Mouse (Mus musculus): ENCODE measurements around the gene Zfp13. TPM values are rescaled to one million over a fixed set of nuclear protein-coding genes. Genes with fewer than 3 reads are reported as not detected.

The Zfp13 gene
- total and polyA plus RNA-seq, 3 experiments = 0.30 TPM; not detected in 2

GRCm38 (mm10) chr17:23598582-23599552, at the start of gene Zfp13 (continued):
- no peak for TF ChIP-seq ZC3H11A (IDR thresholded peaks at IDR 0.05; ENCODE audit: low read depth, low read length)

DNA sequence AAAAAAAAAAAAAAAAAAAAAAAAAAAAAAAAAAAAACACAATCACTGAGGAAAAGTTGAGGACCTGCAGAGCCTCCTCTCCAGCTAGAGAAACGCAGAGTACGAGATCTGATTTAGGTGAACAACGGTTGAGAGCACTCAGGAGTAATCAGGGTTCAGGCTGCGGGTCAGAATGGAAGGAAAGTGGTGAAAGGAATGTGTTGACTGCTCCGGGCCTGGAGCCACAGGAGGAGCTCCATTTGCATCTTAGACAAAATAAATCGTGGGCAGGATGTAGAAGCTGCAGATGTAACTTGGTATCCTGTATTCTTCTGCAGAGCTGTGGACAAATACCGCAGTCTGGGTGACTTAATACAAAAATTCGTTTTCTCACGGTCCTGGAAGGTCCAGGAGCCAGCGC, 46.6 kb upstream of the Zfp13 start:
- DNase-seq (ENCODE audit: extremely low read depth) = no peak
- H3K4me3 ChIP-seq (replicated peaks in 1 of 3; ENCODE audit: low read depth in 2 of 3, low read length in 2 of 3, poor library complexity in 1 of 3) = no peak overlapping the region
- peaks cover 76% of the 10 kb centered on the region for H3K27me3 ChIP-seq (replicated peaks)
- dilution Hi-C loops (cut with MboI; ENCODE audit: extremely low pct_ligation_motif_present, extremely low pct_unique_long_range_greater_than_20kb, low sequenced_read_pairs) = no loop called here
- no peak overlapping the region for H3K4me2 ChIP-seq (ENCODE audit: insufficient read depth, low read depth, poor library complexity, severe bottlenecking)
- H3K27ac ChIP-seq (ENCODE audit: insufficient read depth, low read depth) = no peak overlapping the region
- no peak overlapping the region for H3K9ac ChIP-seq (ENCODE audit: insufficient read depth, low read depth)
- peaks cover 10% of the 10 kb centered on the region for H3K9me3 ChIP-seq (replicated peaks; ENCODE audit: low read length)
- H3K4me1 ChIP-seq (ENCODE audit: control insufficient read depth in 1 of 2, insufficient read depth in 2 of 2) = peaks cover 0 to 4% of the 10 kb centered on the region in 2 experiments; a peak in 1 of 4 replicates
- no peaks in the 10 kb centered on the region for H3K36me3 ChIP-seq (replicated peaks in 1 of 2; ENCODE audit: control insufficient read depth in 1 of 2, insufficient read depth in 1 of 2, low read length in 1 of 2)
- in situ Hi-C loops (cut with MboI; ENCODE audit: low pct_ligation_motif_present, low pct_unique_long_range_greater_than_20kb, low sequenced_read_pairs) = no loop called here
- no peaks in the 10 kb centered on the region for H3K79me2 ChIP-seq (replicated peaks; ENCODE audit: control insufficient read depth, extremely low read depth, insufficient read depth, poor library complexity, severe bottlenecking)
- TF ChIP-seq MEF2A (IDR thresholded peaks at IDR 0.05; ENCODE audit: borderline replicate concordance, low read depth, low read length) = no peak
- TF ChIP-seq JUN (IDR thresholded peaks at IDR 0.05; ENCODE audit: insufficient read depth, low read depth, low read length) = no peak
- TF ChIP-seq BHLHE40 (IDR thresholded peaks at IDR 0.05; ENCODE audit: low read depth, low read length) = no peak
- TF ChIP-seq TCF12 (IDR thresholded peaks at IDR 0.05; ENCODE audit: low read depth, low read length) = no peak
- no peak for TF ChIP-seq MAZ (IDR thresholded peaks at IDR 0.05; ENCODE audit: low read depth, low read length)
- TF ChIP-seq SMC3 (IDR thresholded peaks at IDR 0.05; ENCODE audit: low read depth, low read length) = no peak
- TF ChIP-seq JUND (conservative IDR thresholded peaks at IDR 0.05; ENCODE audit: low read depth, low read length) = no peak
- no peak for TF ChIP-seq CHD2 (IDR thresholded peaks at IDR 0.05; ENCODE audit: low read length)
- TF ChIP-seq EP300 (IDR thresholded peaks at IDR 0.05; ENCODE audit: low read length) = no peak
- no peak for TF ChIP-seq GABPA (IDR thresholded peaks at IDR 0.05; ENCODE audit: insufficient replicate concordance, low read depth, low read length)
- TF ChIP-seq NRF1 (IDR thresholded peaks at IDR 0.05; ENCODE audit: low read depth, low read length) = no peak

- in situ Hi-C loops (cut with MboI; ENCODE audit: low pct_ligation_motif_present, low pct_unique_long_range_greater_than_20kb, low sequenced_read_pairs) (no loop called here), dilution Hi-C loops (cut with MboI; ENCODE audit: extremely low pct_ligation_motif_present, extremely low pct_unique_long_range_greater_than_20kb, low sequenced_read_pairs) (no loop called here)
- Histone ChIP-seq H3K36me3 (replicated peaks in 1 of 2; ENCODE audit: control insufficient read depth in 1 of 2, insufficient read depth in 1 of 2, low read length in 1 of 2) (no peaks in the 10 kb centered on the region), H3K9me3 (replicated peaks; ENCODE audit: low read length) (peaks cover 10% of the 10 kb centered on the region), H3K27me3 (replicated peaks) (peaks cover 80% of the 10 kb centered on the region), H3K4me2 (ENCODE audit: insufficient read depth, low read depth, poor library complexity, severe bottlenecking) (peak within 1 kb of the TSS; percentile 16; the same call in 1 of the 2 replicates), H3K4me1 (ENCODE audit: control insufficient read depth in 1 of 2, insufficient read depth in 2 of 2) (peaks cover 0 to 4% of the 10 kb centered on the region in 2 experiments; a peak in 1 of 4 replicates), H3K4me3 (replicated peaks in 1 of 3; ENCODE audit: low read depth in 2 of 3, low read length in 2 of 3, poor library complexity in 1 of 3) (no peak within 1 kb of the TSS), H3K27ac (ENCODE audit: insufficient read depth, low read depth) (no peak within 1 kb of the TSS), H3K79me2 (replicated peaks; ENCODE audit: control insufficient read depth, extremely low read depth, insufficient read depth, poor library complexity, severe bottlenecking) (no peaks in the 10 kb centered on the region), H3K9ac (ENCODE audit: insufficient read depth, low read depth) (no peak within 1 kb of the TSS)
- no peak for TF ChIP-seq ZKSCAN1 (IDR thresholded peaks at IDR 0.05; ENCODE audit: borderline replicate concordance, low read depth, low read length)
- no peak for TF ChIP-seq BHLHE40 (IDR thresholded peaks at IDR 0.05; ENCODE audit: low read depth, low read length)
- TF ChIP-seq ZMIZ1 (IDR thresholded peaks at IDR 0.05; ENCODE audit: low read depth, low read length) = no peak
- no peak for TF ChIP-seq ZC3H11A (IDR thresholded peaks at IDR 0.05; ENCODE audit: low read depth, low read length)
- TF ChIP-seq POLR2AphosphoS2 (IDR thresholded peaks at IDR 0.05; ENCODE audit: low read depth, low read length) = no peak
- no peak for DNase-seq (ENCODE audit: extremely low read depth)
These were observed 45.6 kb upstream of the Zfp13 start, which contains the start of gene Mmp25 for GRCm38 (mm10) chr17:23644613-23645495. Gene Mmp25 (minus strand): TSS chr17:23645277.

Data from CH12.LX (cell line).